Mouse (Mus musculus) heart, adult 2 months (tissue): Measurements from ENCODE around the gene Clca2.
A peak's percentile ranks its signal among the peaks of the same experiment; 100 is the strongest.

ENCODE experiments used
- CTCF ChIP-seq: fragments of 200-600 bp; IDR thresholded peaks from 2 replicates; pipeline ENCODE4 v1.8.1; 2022; ENCODE audit warnings: antibody characterized with exemption, mild to moderate bottlenecking, moderate library complexity
- EP300 ChIP-seq: fragments of 200-500 bp; IDR thresholded peaks from 2 replicates; pipeline ENCODE4 v1.6.1; 2011; ENCODE audit warnings: low read depth, low read length, control low read depth; ENCODE audit not compliant: insufficient read depth
- POLR2A ChIP-seq: fragments of 200-500 bp; IDR thresholded peaks from 2 replicates; pipeline ENCODE4 v1.6.1; 2011; ENCODE audit warnings: mild to moderate bottlenecking, low read depth, low read length, control low read depth; ENCODE audit not compliant: insufficient read depth

- TF ChIP-seq CTCF (no peak), EP300 (0 out of 2 replicates have a peak, but pooled peaks have one; percentile 62), POLR2A (peak; percentile 84)
These were observed 19.2 kb upstream of the Clca2 start, which contains the start of gene Odf2l for GRCm38 (mm10) chr3:145118254-145119001.
